Mouse (Mus musculus): ENCODE results near the gene Crmp1.

- no peak for TF ChIP-seq CTCF (IDR thresholded peaks at IDR 0.05; ENCODE audit: low read depth)
- TF ChIP-seq EP300 (IDR thresholded peaks at IDR 0.05; ENCODE audit: low read depth) = no peak
Observed at GRCm38 (mm10) chr5:37261734-37262133, 20.0 kb downstream of the Crmp1 start.
